Mouse (Mus musculus) CH12.LX (cell line): ENCODE measurements around the gene Itprid2. TPM values are rescaled to one million over a fixed set of nuclear protein-coding genes. Genes with fewer than 3 reads are reported as not detected.
A peak's percentile ranks its signal among the peaks of the same experiment; 100 is the strongest.

Source experiments
- DNase-seq: peaks from one replicate; pipeline ENCODE4 v3.0.0-alpha.2; 2013; ENCODE audit errors: extremely low read depth
- H3K27ac ChIP-seq: 2 replicates; pipeline ENCODE4 v1.5.1; 2012; ENCODE audit warnings: low read depth, mild to moderate bottlenecking, control low read depth, moderate library complexity; ENCODE audit not compliant: insufficient read depth
- H3K27me3 ChIP-seq: replicated peaks from 2 replicates; pipeline ENCODE3; 2012; ENCODE audit warnings: inconsistent platforms
- H3K36me3 ChIP-seq, 2 experiments: replicated peaks in 1 of 2; 2 replicates each; pipeline versions ENCODE3 to v1.6.1; 2012; ENCODE audit warnings: inconsistent platforms in 1 of 2, low read length in 1 of 2, mild to moderate bottlenecking in 1 of 2, mixed read lengths in 1 of 2, moderate library complexity in 1 of 2; ENCODE audit not compliant: control insufficient read depth in 1 of 2, insufficient read depth in 1 of 2
- H3K4me1 ChIP-seq, 2 experiments: 2 replicates each; pipeline ENCODE4 v1.6.1; 2012; ENCODE audit warnings: inconsistent platforms in 1 of 2, moderate library complexity in 1 of 2; ENCODE audit not compliant: insufficient read depth in 2 of 2, control insufficient read depth in 1 of 2
- H3K4me2 ChIP-seq: 2 replicates; pipeline ENCODE4 v1.6.1; 2012; ENCODE audit warnings: low read depth, mild to moderate bottlenecking, control low read depth; ENCODE audit not compliant: poor library complexity, insufficient read depth, severe bottlenecking
- H3K4me3 ChIP-seq, 3 experiments: fragments of 150-350 bp in 1 of 3; sonication (generic) in 1 of 3; replicated peaks in 1 of 3; 2 replicates each; pipeline versions ENCODE3 to v1.5.1; 2011 to 2012; ENCODE audit warnings: low read depth in 2 of 3, low read length in 2 of 3, mild to moderate bottlenecking in 2 of 3, moderate library complexity in 2 of 3, control low read depth in 1 of 3, improper control_type of control experiment in 1 of 3, inconsistent platforms in 1 of 3, mixed read lengths in 1 of 3; ENCODE audit not compliant: poor library complexity in 1 of 3
- H3K79me2 ChIP-seq: replicated peaks from 2 replicates; pipeline ENCODE4 v1.6.1; 2012; ENCODE audit warnings: mild to moderate bottlenecking, moderate library complexity; ENCODE audit not compliant: control insufficient read depth, poor library complexity, insufficient read depth, severe bottlenecking; ENCODE audit errors: extremely low read depth
- H3K9ac ChIP-seq: 2 replicates; pipeline ENCODE4 v1.6.1; 2012; ENCODE audit warnings: low read depth, mild to moderate bottlenecking, control low read depth, moderate library complexity; ENCODE audit not compliant: insufficient read depth
- H3K9me3 ChIP-seq: replicated peaks from 2 replicates; pipeline ENCODE3; 2012; ENCODE audit warnings: low read length, inconsistent platforms, mixed read lengths
- BHLHE40 ChIP-seq: IDR thresholded peaks from 2 replicates; pipeline ENCODE4 v1.6.1; 2011; ENCODE audit warnings: mild to moderate bottlenecking, low read depth, low read length, improper control_type of control experiment
- CHD1 ChIP-seq: IDR thresholded peaks from 2 replicates; pipeline ENCODE4 v1.6.1; 2012; ENCODE audit warnings: low read depth, low read length, improper control_type of control experiment, inconsistent platforms
- CHD2 ChIP-seq: IDR thresholded peaks from 2 replicates; pipeline ENCODE4 v1.6.1; 2011; ENCODE audit warnings: low read length, improper control_type of control experiment
- ELF1 ChIP-seq: IDR thresholded peaks from 2 replicates; pipeline ENCODE4 v1.6.1; 2014; ENCODE audit warnings: low read depth, mild to moderate bottlenecking, inconsistent platforms, low read length, improper control_type of control experiment
- EP300 ChIP-seq: IDR thresholded peaks from 2 replicates; pipeline ENCODE4 v1.6.1; 2011; ENCODE audit warnings: low read length, improper control_type of control experiment
- ETS1 ChIP-seq: conservative IDR thresholded peaks from 2 replicates; pipeline ENCODE4 v1.6.1; 2012; ENCODE audit warnings: low read depth, mild to moderate bottlenecking, inconsistent platforms, low read length, improper control_type of control experiment, moderate library complexity
- IRF4 ChIP-seq: IDR thresholded peaks from 2 replicates; pipeline ENCODE4 v1.6.1; 2014; ENCODE audit warnings: low read depth, mild to moderate bottlenecking, inconsistent platforms, low read length, improper control_type of control experiment
- JUN ChIP-seq: IDR thresholded peaks from 2 replicates; pipeline ENCODE4 v1.6.1; 2011; ENCODE audit warnings: low read depth, mild to moderate bottlenecking, low read length, improper control_type of control experiment, moderate library complexity; ENCODE audit not compliant: insufficient read depth
- JUND ChIP-seq: conservative IDR thresholded peaks from 2 replicates; pipeline ENCODE4 v1.6.1; 2011; ENCODE audit warnings: low read depth, low read length, improper control_type of control experiment
- KAT2A ChIP-seq: IDR thresholded peaks from 2 replicates; pipeline ENCODE4 v1.6.1; 2012; ENCODE audit warnings: low read length, improper control_type of control experiment, inconsistent platforms; ENCODE audit not compliant: insufficient replicate concordance
- MAFK ChIP-seq: IDR thresholded peaks from 2 replicates; pipeline ENCODE4 v1.6.1; 2011; ENCODE audit warnings: low read length, improper control_type of control experiment; ENCODE audit not compliant: insufficient replicate concordance
- MXI1 ChIP-seq: IDR thresholded peaks from 2 replicates; pipeline ENCODE4 v1.6.1; 2011; ENCODE audit warnings: mild to moderate bottlenecking, low read depth, low read length, improper control_type of control experiment
- POLR2A ChIP-seq: IDR thresholded peaks from 2 replicates; pipeline ENCODE4 v1.6.1; 2011; ENCODE audit warnings: low read depth, mild to moderate bottlenecking, improper control_type of control experiment, low read length
- POLR2AphosphoS2 ChIP-seq: IDR thresholded peaks from 2 replicates; pipeline ENCODE4 v1.6.1; 2011; ENCODE audit warnings: low read depth, low read length, improper control_type of control experiment
- RAD21 ChIP-seq: IDR thresholded peaks from 2 replicates; pipeline ENCODE4 v1.6.1; 2011; ENCODE audit warnings: low read depth, mild to moderate bottlenecking, low read length, improper control_type of control experiment, moderate library complexity
- SIN3A ChIP-seq: IDR thresholded peaks from 2 replicates; pipeline ENCODE4 v1.6.1; 2012; ENCODE audit warnings: low read length, improper control_type of control experiment, inconsistent platforms
- ZC3H11A ChIP-seq: IDR thresholded peaks from 2 replicates; pipeline ENCODE4 v1.6.1; 2012; ENCODE audit warnings: low read depth, mild to moderate bottlenecking, inconsistent platforms, low read length, improper control_type of control experiment
- ZMIZ1 ChIP-seq: IDR thresholded peaks from 2 replicates; pipeline ENCODE4 v1.6.1; 2012; ENCODE audit warnings: low read depth, mild to moderate bottlenecking, inconsistent platforms, low read length, improper control_type of control experiment
- dilution Hi-C: fragments of 300-500 bp; cut with MboI; formaldehyde crosslinking; loops from 2 replicates; pipeline ENCODE4 v1.14.3; 2020; ENCODE audit warnings: low sequenced_read_pairs; ENCODE audit not compliant: extremely low pct_unique_long_range_greater_than_20kb, extremely low pct_ligation_motif_present
- in situ Hi-C: fragments of 300-500 bp; cut with MboI; formaldehyde crosslinking; loops from 3 replicates; pipeline ENCODE4 v1.14.3; 2019; ENCODE audit warnings: low sequenced_read_pairs, low pct_ligation_motif_present, low pct_unique_long_range_greater_than_20kb, mixed read lengths
- polyA plus RNA-seq: library from polyadenylated mRNA; unstranded; fragments of >175 nt; gene quantifications from 2 replicates; pipeline ENCODE4 v1.2.1, GENCODE M21; 2012; ENCODE audit warnings: low read depth; ENCODE audit not compliant: insufficient read length
- total RNA-seq, 2 experiments: library from RNA; depleted of rRNA; stranded (reverse); fragments of 300-350 nt in 1 of 2; fragments of >200 nt in 1 of 2; gene quantifications; 2 replicates each; pipeline ENCODE4 v1.2.3; 2012 to 2014

The Itprid2 gene
- total and polyA plus RNA-seq, 3 experiments = 4.3 to 17.7 (median 8.2) TPM

DNA sequence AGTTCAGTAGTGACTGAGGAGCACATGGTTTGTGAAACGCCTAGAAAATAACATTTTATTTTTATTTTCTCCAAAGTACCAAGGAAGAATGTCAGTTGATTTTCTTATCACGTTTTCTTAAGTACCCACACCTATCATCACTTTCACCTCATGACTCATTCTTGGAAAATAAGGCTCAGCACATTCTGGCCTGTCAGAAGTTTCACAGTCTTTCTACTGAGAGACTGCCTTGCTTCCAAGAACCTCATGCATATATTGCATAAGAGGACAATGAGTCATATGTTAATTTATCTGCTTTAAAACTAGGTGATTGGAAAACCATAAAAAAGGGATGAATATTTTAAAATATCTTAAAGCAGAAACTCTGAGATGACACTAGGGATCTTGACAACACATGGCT lies 63.0 kb downstream of the Itprid2 start:
- dilution Hi-C loops = no loop called here
- Histone ChIP-seq H3K27ac (no peak overlapping the region), H3K79me2 (no peaks in the 10 kb centered on the region), H3K9ac (no peak overlapping the region), H3K27me3 (no peaks in the 10 kb centered on the region), H3K4me2 (no peak overlapping the region), H3K4me3 (no peak overlapping the region), H3K9me3 (no peaks in the 10 kb centered on the region), H3K4me1 (peaks cover 4 to 26% of the 10 kb centered on the region in 2 experiments), H3K36me3 (no peaks in the 10 kb centered on the region)
- peak; percentile 86 for TF ChIP-seq ETS1
- TF ChIP-seq JUND = peak; percentile 74
- TF ChIP-seq IRF4 = peak; percentile 42; the same call in 1 of the 2 replicates
- TF ChIP-seq BHLHE40 = peak; percentile 95
- peak; percentile 63; the same call in 1 of the 2 replicates for TF ChIP-seq JUN
- no peak for TF ChIP-seq CHD1
- TF ChIP-seq ZMIZ1 = no peak
- peak; percentile 88 for TF ChIP-seq MAFK
- TF ChIP-seq MXI1 = no peak
- TF ChIP-seq EP300 = peak; percentile 48; the same call in 1 of the 2 replicates
- TF ChIP-seq POLR2AphosphoS2 = no peak
- in situ Hi-C loops = no loop called here
- peak; percentile 31 for DNase-seq

GRCm38 (mm10) chr2:79704773-79705172 lies 69.6 kb downstream of the Itprid2 start:
- peaks cover 7 to 8% of the 10 kb centered on the region in 2 experiments; a peak in 3 of 4 replicates for H3K4me1 ChIP-seq
- TF ChIP-seq KAT2A = no peak
- TF ChIP-seq ZMIZ1 = no peak
- no peak for TF ChIP-seq RAD21
- no peak for TF ChIP-seq ETS1
- no peak for TF ChIP-seq CHD2
- no peak for TF ChIP-seq ZC3H11A
- TF ChIP-seq POLR2A = no peak
- TF ChIP-seq POLR2AphosphoS2 = no peak
- TF ChIP-seq SIN3A = no peak
- no peak for TF ChIP-seq ELF1
- TF ChIP-seq EP300 = no peak
- no peak for DNase-seq
- H3K4me3 ChIP-seq = no peak overlapping the region
- H3K27ac ChIP-seq = no peak overlapping the region
- in situ Hi-C loops = no loop called here
- no peaks in the 10 kb centered on the region for H3K9me3 ChIP-seq
- H3K36me3 ChIP-seq = no peaks in the 10 kb centered on the region
- no peaks in the 10 kb centered on the region for H3K79me2 ChIP-seq
- H3K9ac ChIP-seq = no peak overlapping the region
- dilution Hi-C loops = no loop called here
- H3K27me3 ChIP-seq = no peaks in the 10 kb centered on the region
- no peak overlapping the region for H3K4me2 ChIP-seq
